Mouse (Mus musculus): ENCODE measurements around the gene Ube4a.

- TF ChIP-seq POLR2A (IDR thresholded peaks at IDR 0.05; ENCODE audit: insufficient read depth, low read depth, low read length), result no peak
- no peak for TF ChIP-seq CTCF (IDR thresholded peaks at IDR 0.05)
- TF ChIP-seq EP300 (IDR thresholded peaks at IDR 0.05; ENCODE audit: insufficient read depth, low read depth, low read length), result no peak
Observed at GRCm38 (mm10) chr9:44877686-44878085, 87.7 kb downstream of the Ube4a start.
